Mouse (Mus musculus): ENCODE measurements at regions not wholly inside any gene's neighbourhood (a gene's known extent, or its start where the extent isn't known, plus 50 kb on each side); places are given as distances from the start of the nearest gene placed in this dataset.

GRCm38 (mm10) chr9:14061840-14062239 is 213.0 kb upstream of the Sesn3 start:
- TF ChIP-seq CTCF (IDR thresholded peaks at IDR 0.05; ENCODE audit: low read depth) (no peak), EP300 (IDR thresholded peaks at IDR 0.05; ENCODE audit: low read depth) (no peak)
